ENCODE assay signal across 8 mouse cellular contexts in genomic region chr7:19309884-19310641, GRCm38 (mm10). TPM values are rescaled to one million over a fixed set of nuclear protein-coding genes. Genes with fewer than 3 reads are reported as not detected.
DNase-seq lines count a peak whose midpoint lies in the region; ATAC-seq lines count a peak whose summit lies in the region.

Gene Fosb (minus strand): TSS chr7:19310051.

- intact Hi-C loops in left cerebral cortex, postnatal 14 days (cut with DNase I): no loop called here

- H3K9ac ChIP-seq in intestine, embryonic 15.5 days: peak within 1 kb of the TSS; percentile 59

- peaks cover 27% of the 10 kb centered on the region for H3K27me3 ChIP-seq in intestine, embryonic 15.5 days (replicated peaks)

- 0 out of 2 replicates have a peak within 1 kb of the TSS, but pooled peaks have one; percentile 9 for H3K27ac ChIP-seq in intestine, embryonic 15.5 days

- peak within 1 kb of the TSS; percentile 73 for H3K4me3 ChIP-seq in intestine, embryonic 15.5 days (replicated peaks)

- H3K4me2 ChIP-seq in intestine, embryonic 15.5 days (replicated peaks): peak within 1 kb of the TSS; percentile 96

- WGBS in intestine, embryonic 15.5 days: under 1% methylated on average over 49 of the region's 49 CpGs

- ATAC-seq in intestine, embryonic 15.5 days: peak; percentile 89
- peak; percentile 63 for ATAC-seq in megakaryocyte-erythroid progenitor cell, adult 5-6 weeks (replicated peaks; ENCODE audit: low FRiP score, low TSS enrichment, poor library complexity, severe bottlenecking)

- no peaks in the 10 kb centered on the region for H3K9me3 ChIP-seq in intestine, embryonic 15.5 days

- no peaks in the 10 kb centered on the region for H3K36me3 ChIP-seq in intestine, embryonic 15.5 days

- peaks cover 15% of the 10 kb centered on the region for H3K4me1 ChIP-seq in intestine, embryonic 15.5 days (replicated peaks)

- DNase-seq in adrenal gland, adult 2 months: peak; percentile 95
- DNase-seq in embryo, embryonic 11 days: peak; percentile 98
- peak; percentile 93 for DNase-seq in gastrocnemius, postnatal 25 days
- peak; percentile 97 for DNase-seq in left cerebral cortex, postnatal 14 days (ENCODE audit: low spot score in 2 of 2)
- DNase-seq in right cerebral cortex, postnatal 14 days: peak; percentile 96
- peak; percentile 92 for DNase-seq in urinary bladder, postnatal 25 days (ENCODE audit: low spot score)

RNA-seq across cellular contexts. Expression of gene Fosb, which starts in this region (rescaled TPM):
- total RNA-seq in adrenal gland, adult 2 months (2021): 10 to 100 TPM in 1 of 2 experiments, 1 to 10 TPM in 1; 5.8 to 34.5 TPM
- 2.6 and 3.2 TPM in 2 replicates for polyA plus RNA-seq in adrenal gland, adult 2 months (2012; rRNA removed)
- under 1 TPM; 0.43 to 0.64 TPM for total RNA-seq in gastrocnemius, postnatal 25 days (2021)
- polyA plus RNA-seq in intestine, embryonic 15.5 days (2015; fragmentation: Nextera tagmentation; extraction: Ambion mirVana): 0.09 and 0.14 TPM in 2 replicates
- total RNA-seq in left cerebral cortex, postnatal 14 days (2021): 10 to 100 TPM in 1 of 2 experiments, 1 to 10 TPM in 1; 7.6 to 10.7 TPM
- total RNA-seq in megakaryocyte-erythroid progenitor cell, adult 5-6 weeks (2014; fragmentation: Nextera tagmentation): 4.2 and 4.8 TPM in 2 replicates
- total RNA-seq in megakaryocyte-erythroid progenitor cell, adult 5-6 weeks (2017): 52.4 and 77.0 TPM in 2 replicates

Comparison
In these comparisons a context has a peak if more than half of its experiments do, and no peak if none do; other contexts are left out.
1. Peak in every context shown above with its lines: DNase-seq, ATAC-seq, H3K4me3 ChIP-seq and H3K27ac ChIP-seq.
2. Peak in DNase-seq in gastrocnemius, postnatal 25 days; RNA of the gene not detected or under 1 TPM.
3. Peak in ATAC-seq, H3K4me3 ChIP-seq, H3K27ac ChIP-seq, H3K9ac ChIP-seq and H3K4me2 ChIP-seq in intestine, embryonic 15.5 days; RNA of the gene not detected or under 1 TPM.